Mouse (Mus musculus): ENCODE measurements around the gene Litaf. TPM values are rescaled to one million over a fixed set of nuclear protein-coding genes. Genes with fewer than 3 reads are reported as not detected.
"Not testable (repeated sequence)": the region's sequence is repeated elsewhere in the genome, so short reads cannot be mapped to it uniquely, and the experiment has no call there.

The Litaf gene
- total RNA-seq, 1 experiment from 2014 or later, result 36.9 TPM

- peak; percentile 60 to 72 for ATAC-seq (replicated peaks in 1 of 2; ENCODE audit: insufficient read depth in 1 of 2, low FRiP score in 2 of 2, low TSS enrichment in 1 of 2, low read depth in 1 of 2, poor library complexity in 2 of 2, severe bottlenecking in 2 of 2)
Observed at GRCm38 (mm10) chr16:10979064-10979803, 86.7 kb downstream of the Litaf start.

GRCm38 (mm10) chr16:10977877-10978276, 88.1 kb downstream of the Litaf start:
- no peak for ATAC-seq (replicated peaks in 1 of 2; ENCODE audit: insufficient read depth in 1 of 2, low FRiP score in 2 of 2, low TSS enrichment in 1 of 2, low read depth in 1 of 2, poor library complexity in 2 of 2, severe bottlenecking in 2 of 2)

- ATAC-seq (replicated peaks in 1 of 2; ENCODE audit: insufficient read depth in 1 of 2, low FRiP score in 2 of 2, low TSS enrichment in 1 of 2, low read depth in 1 of 2, poor library complexity in 2 of 2, severe bottlenecking in 2 of 2), result peak in 1 of 2 experiments; percentile 43; a peak in 2 of 4 replicates
Observed at GRCm38 (mm10) chr16:10976202-10976631, 89.7 kb downstream of the Litaf start.

- peak in 1 of 2 experiments; percentile 42; a peak in 1 of 4 replicates for ATAC-seq (replicated peaks in 1 of 2; ENCODE audit: insufficient read depth in 1 of 2, low FRiP score in 2 of 2, low TSS enrichment in 1 of 2, low read depth in 1 of 2, poor library complexity in 2 of 2, severe bottlenecking in 2 of 2)
Observed at GRCm38 (mm10) chr16:10974939-10975338, 91.0 kb downstream of the Litaf start.

GRCm38 (mm10) chr16:10974037-10974446, 91.9 kb downstream of the Litaf start:
- ATAC-seq (replicated peaks in 1 of 2; ENCODE audit: insufficient read depth in 1 of 2, low FRiP score in 2 of 2, low TSS enrichment in 1 of 2, low read depth in 1 of 2, poor library complexity in 2 of 2, severe bottlenecking in 2 of 2), result no peak

- ATAC-seq (replicated peaks in 1 of 2; ENCODE audit: insufficient read depth in 1 of 2, low FRiP score in 2 of 2, low TSS enrichment in 1 of 2, low read depth in 1 of 2, poor library complexity in 2 of 2, severe bottlenecking in 2 of 2), result no peak
Observed at GRCm38 (mm10) chr16:10972259-10972658, 93.7 kb downstream of the Litaf start.

GRCm38 (mm10) chr16:10969944-10970343, 96.0 kb downstream of the Litaf start:
- ATAC-seq (replicated peaks in 1 of 2; ENCODE audit: insufficient read depth in 1 of 2, low FRiP score in 2 of 2, low TSS enrichment in 1 of 2, low read depth in 1 of 2, poor library complexity in 2 of 2, severe bottlenecking in 2 of 2), result not testable (repeated sequence)

- ATAC-seq (replicated peaks in 1 of 2; ENCODE audit: insufficient read depth in 1 of 2, low FRiP score in 2 of 2, low TSS enrichment in 1 of 2, low read depth in 1 of 2, poor library complexity in 2 of 2, severe bottlenecking in 2 of 2), result peak; percentile 63 to 73
Observed at GRCm38 (mm10) chr16:10969342-10969741, 96.6 kb downstream of the Litaf start.

GRCm38 (mm10) chr16:10968299-10968698, 97.7 kb downstream of the Litaf start:
- no peak for ATAC-seq (replicated peaks in 1 of 2; ENCODE audit: insufficient read depth in 1 of 2, low FRiP score in 2 of 2, low TSS enrichment in 1 of 2, low read depth in 1 of 2, poor library complexity in 2 of 2, severe bottlenecking in 2 of 2)

GRCm38 (mm10) chr16:10967756-10968155, 98.2 kb downstream of the Litaf start:
- no peak for ATAC-seq (replicated peaks in 1 of 2; ENCODE audit: insufficient read depth in 1 of 2, low FRiP score in 2 of 2, low TSS enrichment in 1 of 2, low read depth in 1 of 2, poor library complexity in 2 of 2, severe bottlenecking in 2 of 2)

GRCm38 (mm10) chr16:10967013-10967412, 98.9 kb downstream of the Litaf start:
- ATAC-seq (replicated peaks in 1 of 2; ENCODE audit: insufficient read depth in 1 of 2, low FRiP score in 2 of 2, low TSS enrichment in 1 of 2, low read depth in 1 of 2, poor library complexity in 2 of 2, severe bottlenecking in 2 of 2), result no peak

GRCm38 (mm10) chr16:10965034-10965433, 100.9 kb downstream of the Litaf start:
- ATAC-seq (replicated peaks in 1 of 2; ENCODE audit: insufficient read depth in 1 of 2, low FRiP score in 2 of 2, low TSS enrichment in 1 of 2, low read depth in 1 of 2, poor library complexity in 2 of 2, severe bottlenecking in 2 of 2), result no peak

GRCm38 (mm10) chr16:10960916-10961315, 105.0 kb downstream of the Litaf start:
- no peak for ATAC-seq (replicated peaks in 1 of 2; ENCODE audit: insufficient read depth in 1 of 2, low FRiP score in 2 of 2, low TSS enrichment in 1 of 2, low read depth in 1 of 2, poor library complexity in 2 of 2, severe bottlenecking in 2 of 2)

- no peak for ATAC-seq (replicated peaks in 1 of 2; ENCODE audit: insufficient read depth in 1 of 2, low FRiP score in 2 of 2, low TSS enrichment in 1 of 2, low read depth in 1 of 2, poor library complexity in 2 of 2, severe bottlenecking in 2 of 2)
Observed at GRCm38 (mm10) chr16:10958763-10959440, 107.1 kb downstream of the Litaf start.

GRCm38 (mm10) chr16:10958307-10958706, 107.7 kb downstream of the Litaf start:
- peak; percentile 82 to 87 for ATAC-seq (replicated peaks in 1 of 2; ENCODE audit: insufficient read depth in 1 of 2, low FRiP score in 2 of 2, low TSS enrichment in 1 of 2, low read depth in 1 of 2, poor library complexity in 2 of 2, severe bottlenecking in 2 of 2)

GRCm38 (mm10) chr16:10957794-10958193, 108.2 kb downstream of the Litaf start:
- no peak for ATAC-seq (replicated peaks in 1 of 2; ENCODE audit: insufficient read depth in 1 of 2, low FRiP score in 2 of 2, low TSS enrichment in 1 of 2, low read depth in 1 of 2, poor library complexity in 2 of 2, severe bottlenecking in 2 of 2)

GRCm38 (mm10) chr16:10956938-10957685, 108.8 kb downstream of the Litaf start:
- no peak for ATAC-seq (replicated peaks in 1 of 2; ENCODE audit: insufficient read depth in 1 of 2, low FRiP score in 2 of 2, low TSS enrichment in 1 of 2, low read depth in 1 of 2, poor library complexity in 2 of 2, severe bottlenecking in 2 of 2)

GRCm38 (mm10) chr16:10955078-10955477, 110.9 kb downstream of the Litaf start:
- no peak for ATAC-seq (replicated peaks in 1 of 2; ENCODE audit: insufficient read depth in 1 of 2, low FRiP score in 2 of 2, low TSS enrichment in 1 of 2, low read depth in 1 of 2, poor library complexity in 2 of 2, severe bottlenecking in 2 of 2)
